Mouse (Mus musculus): ENCODE measurements around the gene Gpank1.

DNA sequence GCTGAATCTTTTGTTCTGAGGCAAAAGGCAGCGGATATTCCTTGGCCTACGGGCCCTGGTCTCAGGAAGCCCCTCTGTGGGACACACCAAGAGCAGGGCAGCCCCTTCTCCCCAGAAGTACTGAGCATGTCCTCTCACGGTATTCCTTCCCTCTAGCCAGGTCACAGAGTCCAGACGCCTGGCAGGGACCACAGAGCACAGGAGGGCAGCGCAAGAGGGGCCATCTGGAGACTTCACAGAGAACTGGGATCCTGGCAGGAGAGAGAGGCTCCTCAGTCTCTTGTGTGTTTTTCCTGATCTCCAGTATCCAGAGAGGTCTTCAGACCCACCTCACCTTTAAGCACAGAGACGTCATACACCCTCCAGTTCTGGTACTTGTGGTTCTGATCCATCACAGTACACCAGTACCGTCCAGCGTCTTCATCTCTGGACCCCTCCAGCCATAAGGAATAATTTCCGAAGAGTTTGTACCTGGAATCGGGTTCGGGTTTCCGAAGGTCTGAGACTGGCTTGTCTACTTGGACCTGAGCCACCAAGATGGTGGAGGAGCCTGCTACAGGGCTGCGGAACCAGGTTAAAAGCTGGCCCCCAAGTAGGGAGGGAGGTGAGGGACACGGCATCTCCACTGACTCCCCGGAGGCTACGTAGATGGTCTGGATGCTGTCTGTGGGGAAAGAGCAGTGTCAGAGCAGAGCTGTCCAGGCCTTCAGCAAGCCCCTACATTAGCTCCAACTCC lies 38.2 kb upstream of the Gpank1 start:
- no peak for TF ChIP-seq EP300 (IDR thresholded peaks at IDR 0.05; ENCODE audit: low read depth in 1 of 2, low read length in 2 of 2)
- no peak for TF ChIP-seq GABPA (IDR thresholded peaks at IDR 0.05; ENCODE audit: low read depth, low read length)
- no peak for TF ChIP-seq HCFC1 (IDR thresholded peaks at IDR 0.05; ENCODE audit: low read depth, low read length)
- no peak for TF ChIP-seq POLR2AphosphoS5 (IDR thresholded peaks at IDR 0.05; ENCODE audit: borderline replicate concordance, low read depth, low read length)
- no peak for TF ChIP-seq ZKSCAN1 (IDR thresholded peaks at IDR 0.05; ENCODE audit: low read depth, low read length)
- TF ChIP-seq RAD21 (IDR thresholded peaks at IDR 0.05; ENCODE audit: low read depth, low read length): no peak
- TF ChIP-seq KAT2A (conservative IDR thresholded peaks at IDR 0.05; ENCODE audit: low read depth, low read length): no peak
- TF ChIP-seq MAFK (IDR thresholded peaks at IDR 0.05; ENCODE audit: borderline replicate concordance, low read depth, low read length): no peak
